Mouse (Mus musculus): ENCODE measurements at regions not wholly inside any gene's neighbourhood (a gene's known extent, or its start where the extent isn't known, plus 50 kb on each side); places are given as distances from the start of the nearest gene placed in this dataset.

DNA sequence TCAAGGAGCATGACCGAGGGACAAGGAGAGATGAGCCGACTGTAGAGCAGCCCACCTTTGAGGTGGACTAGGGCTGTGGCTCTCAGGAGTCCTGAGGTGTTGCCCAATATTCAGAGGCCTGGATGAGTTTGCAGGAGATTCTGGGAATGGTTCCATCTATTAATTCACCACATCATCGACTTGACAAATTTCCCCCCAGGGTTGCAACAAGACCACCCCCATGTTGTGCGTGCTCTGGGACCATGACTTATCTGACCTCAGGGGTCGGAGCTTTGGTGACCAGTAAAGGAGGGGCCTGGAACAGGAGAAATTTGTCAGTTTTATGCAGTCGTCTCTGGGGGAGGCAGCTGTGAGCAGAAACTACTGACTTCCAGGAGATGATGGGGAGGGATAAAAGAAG lies 63.5 kb upstream of the 1600014C23Rik start:
- no peak for TF ChIP-seq CTCF (conservative IDR thresholded peaks at IDR 0.05; ENCODE audit: low read length)
- no peak for TF ChIP-seq NANOG (IDR thresholded peaks at IDR 0.05; ENCODE audit: borderline replicate concordance, low read length)
